ENCODE assay signal across 1 mouse cellular context in the genomic region with DNA sequence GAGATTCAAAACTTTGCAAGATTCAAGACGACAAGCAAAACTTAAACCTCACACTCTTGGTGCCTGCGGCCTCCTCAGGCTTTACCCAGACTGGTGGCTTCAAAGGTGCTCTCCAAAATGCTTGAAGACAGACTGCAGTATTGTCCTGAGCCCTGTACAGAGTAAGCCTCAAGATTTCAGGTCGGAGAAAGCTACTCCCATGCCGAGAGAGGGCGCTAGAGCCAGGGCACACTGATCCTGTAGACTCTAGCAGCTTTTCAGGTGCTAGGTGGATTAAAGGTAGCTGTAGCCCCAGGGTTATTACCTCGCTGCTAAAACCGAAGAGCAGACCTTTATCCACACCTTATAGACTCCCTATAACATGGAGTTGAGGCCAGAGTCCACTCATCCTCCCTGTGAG.
TF ChIP-seq lines count a peak whose summit lies in the region.

No protein-coding gene starts in this region.

TF ChIP-seq in MEL, 35 proteins besides CTCF, POLR2A, EP300 and RAD21:
- TF ChIP-seq GABPA (IDR thresholded peaks at IDR 0.05; ENCODE audit: low read depth, low read length) (no peak), SMC3 (IDR thresholded peaks at IDR 0.05; ENCODE audit: low read depth, low read length) (no peak), ZMIZ1 (IDR thresholded peaks at IDR 0.05; ENCODE audit: low read depth, low read length) (no peak), USF2 (IDR thresholded peaks at IDR 0.05; ENCODE audit: borderline replicate concordance in 1 of 2, insufficient read depth in 1 of 2, low read depth in 1 of 2, low read length in 2 of 2) (no peak), NELFE (IDR thresholded peaks at IDR 0.05; ENCODE audit: low read depth, low read length) (no peak), ZKSCAN1 (IDR thresholded peaks at IDR 0.05; ENCODE audit: low read depth, low read length) (no peak)
TF ChIP-seq in MEL: peak in this region for 0.
